Mouse (Mus musculus) cortical plate, adult 2 months (tissue): ENCODE measurements around the gene Apoo.
"Not testable (repeated sequence)": the region's sequence is repeated elsewhere in the genome, so short reads cannot be mapped to it uniquely, and the experiment has no call there.

ENCODE experiments used
- CTCF ChIP-seq: fragments of 200-500 bp; IDR thresholded peaks from 2 replicates; pipeline ENCODE4 v1.5.1; 2011; ENCODE audit warnings: mild to moderate bottlenecking, control low read depth, low read length; ENCODE audit not compliant: insufficient read depth; ENCODE audit errors: extremely low read depth
- POLR2A ChIP-seq: fragments of 200-500 bp; IDR thresholded peaks from 2 replicates; pipeline ENCODE4 v1.6.1; 2011; ENCODE audit warnings: mild to moderate bottlenecking, low read length, control low read depth; ENCODE audit not compliant: insufficient read depth; ENCODE audit errors: extremely low read depth

DNA sequence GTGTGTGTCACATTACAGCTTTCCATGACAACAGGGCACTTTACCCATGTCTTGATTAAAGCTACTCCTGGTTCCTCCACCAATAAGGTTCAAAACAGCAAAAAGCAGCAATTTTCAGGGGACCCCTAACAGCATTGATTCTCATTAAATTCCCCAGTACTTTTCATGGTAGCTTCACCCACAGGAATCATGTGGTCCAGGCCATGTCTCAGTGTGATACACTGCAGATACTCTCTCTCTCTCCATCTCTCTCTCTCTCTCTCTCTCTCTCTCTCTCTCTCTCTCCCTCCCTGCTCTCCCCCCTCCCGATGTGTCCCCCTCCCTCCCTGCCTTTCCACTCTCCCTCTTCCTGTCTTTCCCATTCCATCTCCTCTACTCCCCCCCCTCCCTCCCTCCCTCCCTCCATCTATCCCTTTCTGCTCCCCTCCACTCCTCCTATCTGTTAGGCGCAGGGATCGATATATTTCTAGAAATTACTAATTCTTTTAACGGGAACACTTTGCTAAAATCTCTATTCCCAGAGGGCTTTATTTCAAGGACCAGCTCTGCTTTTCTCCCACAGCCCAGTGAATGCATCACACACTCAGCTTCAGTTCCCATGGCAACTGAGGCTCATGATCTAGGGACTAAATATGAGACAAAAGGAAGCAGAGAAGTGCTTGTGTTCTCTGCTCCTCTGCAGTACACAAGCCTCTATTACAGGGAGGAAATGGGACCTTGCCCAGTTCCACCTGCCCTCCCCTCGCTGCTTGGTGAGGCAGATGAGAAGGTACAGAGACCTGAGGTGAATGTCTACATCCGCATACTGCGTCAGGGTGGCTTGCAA, 95.9 kb downstream of the Apoo start:
- TF ChIP-seq CTCF, POLR2A: not testable (repeated sequence)
